Mouse (Mus musculus) liver, adult (tissue): ENCODE measurements around the gene Emc3.

Experiments
- GATA4 ChIP-seq: IDR thresholded peaks from 2 replicates; pipeline ENCODE4 v1.6.1; 2014; ENCODE audit warnings: mild to moderate bottlenecking, low read length; ENCODE audit not compliant: insufficient replicate concordance

The Emc3 gene

DNA sequence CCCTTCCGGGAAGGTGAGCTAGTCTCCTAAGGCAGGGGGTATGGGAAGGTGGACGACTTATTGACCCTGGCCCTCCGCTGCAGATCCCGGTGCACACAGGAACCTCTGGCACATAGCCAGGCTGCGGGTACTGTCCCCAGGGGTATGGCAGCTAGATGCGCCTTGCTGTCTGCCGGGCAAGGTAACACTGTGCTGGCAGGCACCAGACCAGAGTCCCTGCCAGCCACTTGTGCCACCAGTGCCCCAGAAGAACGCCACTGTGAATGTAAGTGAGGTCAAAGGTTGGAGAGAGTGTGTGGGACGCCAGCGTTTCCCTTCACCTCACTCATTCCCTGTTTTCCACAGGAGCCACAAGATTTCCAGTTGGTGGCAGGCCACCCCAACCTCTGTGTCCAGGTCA, 52.5 kb downstream of the Emc3 start:
- TF ChIP-seq GATA4, result no peak

DNA sequence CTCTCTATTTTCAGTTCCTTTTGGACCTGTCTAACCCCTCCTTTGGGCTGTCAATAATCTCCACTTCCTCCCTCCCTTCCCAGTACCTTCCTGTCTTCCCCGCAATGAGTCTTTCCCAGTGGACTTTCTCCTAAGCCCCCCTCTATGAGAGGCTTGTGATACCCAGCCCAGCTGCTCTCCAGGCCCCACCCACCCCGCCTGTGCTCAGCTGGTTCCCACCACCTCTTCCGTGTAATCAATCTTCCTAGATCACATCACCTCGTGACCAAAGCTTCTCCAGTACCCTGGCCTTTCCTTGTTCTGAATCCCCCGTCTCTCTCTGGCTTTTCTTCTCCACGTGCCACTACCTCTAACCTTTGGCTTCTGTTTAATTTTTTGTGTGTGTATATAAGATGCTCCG, 54.1 kb downstream of the Emc3 start:
- TF ChIP-seq GATA4, result no peak

DNA sequence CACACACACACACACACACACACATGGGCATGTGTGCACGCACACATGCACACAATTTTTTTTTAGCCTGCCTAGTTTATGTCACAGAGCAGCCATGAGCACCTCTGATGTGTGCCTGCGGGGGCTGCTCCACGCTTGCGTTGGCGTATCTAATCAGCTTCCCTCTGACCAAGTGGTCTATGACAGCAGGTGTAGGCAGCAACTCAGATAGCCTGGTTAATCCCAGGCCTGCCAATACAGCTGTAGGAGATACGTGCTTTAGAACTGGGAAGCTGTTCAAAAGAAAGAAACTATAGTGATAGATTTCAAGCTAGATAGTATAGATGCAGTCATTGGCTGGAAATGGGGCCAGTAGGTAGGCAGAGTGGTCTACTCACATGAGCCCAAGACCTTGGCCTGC, 57.7 kb downstream of the Emc3 start:
- no peak for TF ChIP-seq GATA4

DNA sequence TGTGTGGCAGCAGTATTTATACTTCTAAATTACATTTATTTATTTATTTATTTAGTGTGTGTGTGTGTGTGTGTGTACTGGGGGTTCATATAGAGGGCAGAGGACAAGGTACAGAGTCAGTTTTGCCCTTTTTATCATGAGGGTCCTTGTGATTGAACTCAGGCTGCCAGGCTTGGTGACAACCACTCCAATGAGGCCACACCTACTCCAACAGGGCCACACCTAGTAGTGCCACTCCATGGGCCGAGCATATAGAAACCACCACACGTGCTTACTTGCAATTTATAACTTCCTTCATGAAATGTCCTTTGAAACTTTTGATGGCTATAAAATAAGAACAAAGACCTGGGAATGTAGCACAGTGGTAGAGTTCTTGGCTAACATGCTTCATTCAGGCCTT, 58.2 kb downstream of the Emc3 start:
- TF ChIP-seq GATA4, result no peak

DNA sequence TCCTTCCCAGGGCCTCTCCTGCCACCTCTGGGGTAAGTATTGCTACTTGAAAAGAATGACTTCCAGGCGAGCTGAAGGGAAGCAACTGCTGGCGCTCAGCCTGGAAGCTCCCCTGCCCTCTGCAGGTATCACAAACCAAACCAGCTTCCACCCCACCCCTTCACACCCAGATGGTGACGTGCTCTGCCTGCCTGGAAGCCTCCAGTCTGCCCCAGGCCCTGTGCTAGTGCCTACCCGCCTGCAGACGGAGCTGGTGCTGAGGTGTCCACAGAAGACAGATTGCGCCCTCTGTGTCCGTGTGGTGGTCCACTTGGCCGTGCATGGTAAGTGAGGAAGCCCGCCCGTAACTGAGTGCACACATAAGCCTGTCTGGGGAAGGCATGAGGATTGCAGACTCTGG, 59.4 kb downstream of the Emc3 start:
- TF ChIP-seq GATA4, result no peak

DNA sequence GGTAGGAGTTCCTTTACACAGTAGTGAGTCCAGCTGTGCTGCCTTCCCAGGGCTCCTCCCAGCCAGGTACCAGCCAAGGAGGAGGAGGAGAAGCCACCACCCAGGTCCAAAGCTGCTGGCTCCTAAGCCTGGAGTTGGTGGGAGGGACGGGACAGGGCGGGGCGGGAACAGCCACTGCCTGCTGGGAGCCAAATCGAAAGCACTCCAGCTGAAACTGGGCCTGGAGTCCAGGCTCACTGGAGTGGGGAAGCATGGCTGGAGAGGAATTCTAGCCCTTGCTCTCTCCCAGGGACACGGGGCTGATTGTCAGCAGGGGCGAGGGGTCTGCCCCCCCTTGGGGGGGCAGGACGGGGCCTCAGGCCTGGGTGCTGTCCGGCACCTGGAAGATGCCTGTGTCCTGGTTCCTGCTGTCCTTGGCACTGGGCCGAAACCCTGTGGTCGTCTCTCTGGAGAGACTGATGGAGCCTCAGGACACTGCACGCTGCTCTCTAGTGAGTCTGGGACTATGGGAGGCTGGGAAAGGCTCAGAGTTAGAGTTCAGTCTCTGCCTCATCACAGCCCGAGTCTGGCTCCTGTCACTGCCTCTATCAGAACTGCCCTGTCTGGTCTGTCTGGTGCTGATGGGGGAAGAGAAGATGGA, 60.0 kb downstream of the Emc3 start, which contains the start of gene Il17rc:
TSS of gene Il17rc (plus strand) at position 131 of the 640 bp plus-strand sequence.
- no peak for TF ChIP-seq GATA4

DNA sequence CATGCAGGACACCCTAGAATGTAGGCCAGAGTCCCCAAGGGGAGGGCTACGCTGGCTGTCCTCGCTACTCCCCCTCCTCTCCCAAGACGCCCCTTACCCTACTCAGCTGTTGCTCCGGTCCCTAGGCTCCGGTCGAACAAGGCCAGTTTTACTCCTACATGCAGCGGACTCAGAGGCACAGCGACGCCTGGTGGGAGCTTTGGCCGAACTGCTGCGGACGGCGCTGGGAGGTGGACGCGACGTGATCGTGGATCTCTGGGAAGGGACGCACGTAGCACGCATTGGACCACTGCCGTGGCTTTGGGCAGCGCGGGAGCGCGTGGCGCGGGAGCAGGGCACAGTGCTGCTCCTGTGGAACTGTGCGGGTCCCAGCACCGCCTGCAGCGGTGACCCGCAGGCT, 62.0 kb downstream of the Emc3 start:
- TF ChIP-seq GATA4, result no peak

DNA sequence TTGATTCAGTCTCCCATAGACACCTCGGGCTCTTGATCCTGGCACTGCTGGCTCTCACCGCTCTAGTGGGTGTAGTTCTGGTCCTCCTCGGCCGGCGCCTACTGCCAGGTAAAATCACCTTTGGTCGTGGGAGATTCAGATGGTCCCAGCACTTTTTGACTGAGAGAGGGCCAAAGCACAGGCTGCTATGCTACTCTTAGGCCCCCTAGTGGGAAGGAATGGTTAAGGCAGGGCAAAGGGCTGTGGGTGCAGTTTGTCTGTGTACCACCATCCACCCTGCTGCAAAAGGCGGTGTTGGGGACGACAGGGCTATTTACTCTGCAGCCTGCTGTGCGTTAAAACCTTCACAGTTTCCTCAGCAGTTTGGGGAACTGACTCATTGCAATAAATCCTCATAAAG, 62.4 kb downstream of the Emc3 start:
- no peak for TF ChIP-seq GATA4

DNA sequence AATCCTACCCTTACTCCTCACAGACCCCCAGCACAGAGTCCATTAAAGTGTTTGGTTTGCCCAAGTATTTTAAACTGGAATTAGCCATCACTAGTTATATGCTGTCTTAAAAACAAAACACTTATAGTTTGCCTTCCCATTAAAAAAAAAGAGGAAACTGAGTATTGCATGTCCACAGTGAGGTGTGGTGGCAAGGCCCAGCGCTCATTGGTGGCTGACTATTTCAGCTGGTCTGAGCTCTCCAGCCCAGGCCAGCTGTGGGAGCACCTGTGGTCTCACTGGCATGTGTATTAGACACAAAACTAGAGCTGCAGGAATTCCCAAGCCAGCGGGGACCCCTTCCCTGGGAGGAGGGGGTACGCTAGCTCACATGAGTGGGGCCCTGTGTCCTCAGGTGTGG, 62.9 kb downstream of the Emc3 start:
- TF ChIP-seq GATA4, result no peak

DNA sequence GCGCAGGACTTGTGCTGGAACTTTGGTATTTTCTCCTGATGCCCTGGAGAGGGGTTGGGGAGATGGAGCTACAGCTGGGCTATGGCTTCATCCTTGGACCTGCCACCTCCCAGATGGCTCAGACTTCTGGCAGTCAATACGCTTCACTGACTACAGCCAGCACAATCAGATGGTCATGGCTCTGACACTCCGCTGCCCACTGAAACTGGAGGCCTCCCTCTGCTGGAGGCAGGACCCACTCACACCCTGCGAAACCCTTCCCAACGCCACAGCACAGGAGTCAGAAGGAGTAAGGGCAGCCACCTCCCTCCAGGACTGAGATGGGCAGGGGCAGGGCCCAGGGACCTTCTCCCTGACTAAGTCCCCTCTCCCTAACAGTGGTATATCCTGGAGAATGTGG, 65.8 kb downstream of the Emc3 start:
- TF ChIP-seq GATA4, result no peak
